Mouse (Mus musculus) myocyte (in vitro differentiated cells): ENCODE data around the gene Slc25a22. TPM values are rescaled to one million over a fixed set of nuclear protein-coding genes. Genes with fewer than 3 reads are reported as not detected.
A peak's percentile ranks its signal among the peaks of the same experiment; 100 is the strongest.

Experiments used
- H3K27me3 ChIP-seq: one replicate; pipeline ENCODE4 v1.6.1; 2011; ENCODE audit not compliant: control insufficient read depth, insufficient read depth, insufficient read length
- H3K36me3 ChIP-seq: one replicate; pipeline ENCODE4 v1.6.1; 2011; ENCODE audit not compliant: control insufficient read depth, insufficient read depth
- H3K4me2 ChIP-seq: one replicate; pipeline ENCODE4 v1.6.1; 2011; ENCODE audit warnings: low read depth, control low read depth
- H3K4me3 ChIP-seq: one replicate; pipeline ENCODE4 v1.5.1; 2011; ENCODE audit warnings: mild to moderate bottlenecking, control low read depth, moderate library complexity
- H3K79me2 ChIP-seq: one replicate; pipeline ENCODE4 v1.6.1; 2011; ENCODE audit not compliant: control insufficient read depth, insufficient read depth
- H3ac ChIP-seq: one replicate; pipeline ENCODE4 v1.6.1; 2011; ENCODE audit not compliant: control insufficient read depth, insufficient read length
- CEBPB ChIP-seq: IDR thresholded peaks from 2 replicates; pipeline ENCODE4 v1.6.1; 2011; ENCODE audit warnings: mild to moderate bottlenecking, moderate library complexity; ENCODE audit not compliant: poor library complexity, insufficient read depth, severe bottlenecking
- E2F4 ChIP-seq: IDR thresholded peaks from one replicate; pipeline ENCODE4 v1.6.1; 2011; ENCODE audit warnings: mild to moderate bottlenecking, control low read depth, moderate library complexity; ENCODE audit not compliant: insufficient read depth
- MAX ChIP-seq: IDR thresholded peaks from one replicate; pipeline ENCODE4 v1.6.1; 2011; ENCODE audit warnings: low read depth, mild to moderate bottlenecking, control low read depth
- MYOD1 ChIP-seq, 3 experiments: IDR thresholded peaks; one replicate each; pipeline ENCODE4 v1.6.1; 2011; ENCODE audit warnings: control low read depth in 2 of 3, low read depth in 2 of 3, mild to moderate bottlenecking in 2 of 3, moderate library complexity in 1 of 3; ENCODE audit not compliant: insufficient read length in 2 of 3, control insufficient read depth in 1 of 3
- MYOG ChIP-seq, 3 experiments: IDR thresholded peaks; one replicate each; pipeline ENCODE4 v1.6.1; 2011; ENCODE audit warnings: control low read depth in 2 of 3, low read depth in 2 of 3, mild to moderate bottlenecking in 2 of 3; ENCODE audit not compliant: insufficient read length in 2 of 3, control insufficient read depth in 1 of 3, insufficient read depth in 1 of 3
- POLR2A ChIP-seq: IDR thresholded peaks from one replicate; pipeline ENCODE4 v1.6.1; 2011; ENCODE audit warnings: low read depth, mild to moderate bottlenecking, control low read depth, moderate library complexity; ENCODE audit not compliant: insufficient read length
- POLR2AphosphoS2 ChIP-seq: IDR thresholded peaks from one replicate; pipeline ENCODE4 v1.6.1; 2011; ENCODE audit warnings: low read depth, control low read depth; ENCODE audit not compliant: insufficient read length
- REST ChIP-seq: IDR thresholded peaks from one replicate; pipeline ENCODE4 v1.6.1; 2011; ENCODE audit warnings: mild to moderate bottlenecking, control low read depth, moderate library complexity; ENCODE audit not compliant: insufficient read depth, insufficient read length
- SRF ChIP-seq: IDR thresholded peaks from one replicate; pipeline ENCODE4 v1.6.1; 2011; ENCODE audit warnings: low read depth; ENCODE audit not compliant: control insufficient read depth, insufficient read length
- TCF12 ChIP-seq: IDR thresholded peaks from one replicate; pipeline ENCODE4 v1.6.1; 2011; ENCODE audit warnings: mild to moderate bottlenecking, control low read depth; ENCODE audit not compliant: poor library complexity, insufficient read depth, severe bottlenecking
- TCF3 ChIP-seq: IDR thresholded peaks from one replicate; pipeline ENCODE4 v1.6.1; 2011; ENCODE audit warnings: low read depth, control low read depth; ENCODE audit not compliant: insufficient read length
- USF1 ChIP-seq: IDR thresholded peaks from one replicate; pipeline ENCODE4 v1.6.1; 2011; ENCODE audit warnings: low read depth, mild to moderate bottlenecking, control low read depth, moderate library complexity
- polyA plus RNA-seq: library from polyadenylated mRNA; unstranded; fragments of >200 nt; fragmentation: generic; extraction: Trizol; gene quantifications from one replicate; pipeline ENCODE4 v1.2.1, GENCODE M21; 2012; ENCODE audit warnings: missing spikeins

Slc25a22 gene
- polyA plus RNA-seq, 1 experiment: 8.8 TPM

DNA sequence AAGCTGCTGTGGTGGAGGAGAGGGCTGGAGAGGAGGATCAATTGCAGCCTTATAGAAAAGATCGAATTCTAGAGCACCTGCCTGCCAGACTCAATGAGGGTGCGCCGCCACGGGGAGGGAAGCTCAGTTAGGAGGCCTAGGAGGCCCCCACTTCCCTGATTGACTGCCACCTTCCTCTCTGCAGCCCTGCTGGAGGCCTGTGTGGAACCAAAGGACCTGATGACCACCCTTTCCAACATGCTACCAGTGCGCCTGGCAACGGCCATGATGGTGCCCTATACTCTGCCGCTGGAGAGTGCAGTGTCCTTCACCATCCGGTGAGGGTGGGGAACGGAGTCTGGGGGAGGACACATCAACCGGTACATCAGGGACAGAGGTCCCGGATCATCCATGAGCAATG lies 21.0 kb upstream of the Slc25a22 start:
- Histone ChIP-seq H3K27me3 (no peaks in the 10 kb centered on the region), H3K36me3 (no peaks in the 10 kb centered on the region), H3K4me3 (no peak overlapping the region), H3ac (no peak overlapping the region), H3K79me2 (no peaks in the 10 kb centered on the region), H3K4me2 (no peak overlapping the region)
- TF ChIP-seq MAX: no peak
- no peak for TF ChIP-seq MYOG (IDR thresholded peaks at IDR 0.05; ENCODE audit: control insufficient read depth in 1 of 3, insufficient read depth in 1 of 3, insufficient read length in 2 of 3, low read depth in 2 of 3)
- no peak for TF ChIP-seq POLR2A
- no peak for TF ChIP-seq E2F4
- TF ChIP-seq MYOD1 (IDR thresholded peaks at IDR 0.05; ENCODE audit: control insufficient read depth in 1 of 3, insufficient read length in 2 of 3, low read depth in 2 of 3): no peak
- TF ChIP-seq REST: no peak
- no peak for TF ChIP-seq USF1
- TF ChIP-seq POLR2AphosphoS2: no peak
- TF ChIP-seq CEBPB: no peak
- TF ChIP-seq TCF12: no peak
- TF ChIP-seq TCF3: no peak
- no peak for TF ChIP-seq SRF

DNA sequence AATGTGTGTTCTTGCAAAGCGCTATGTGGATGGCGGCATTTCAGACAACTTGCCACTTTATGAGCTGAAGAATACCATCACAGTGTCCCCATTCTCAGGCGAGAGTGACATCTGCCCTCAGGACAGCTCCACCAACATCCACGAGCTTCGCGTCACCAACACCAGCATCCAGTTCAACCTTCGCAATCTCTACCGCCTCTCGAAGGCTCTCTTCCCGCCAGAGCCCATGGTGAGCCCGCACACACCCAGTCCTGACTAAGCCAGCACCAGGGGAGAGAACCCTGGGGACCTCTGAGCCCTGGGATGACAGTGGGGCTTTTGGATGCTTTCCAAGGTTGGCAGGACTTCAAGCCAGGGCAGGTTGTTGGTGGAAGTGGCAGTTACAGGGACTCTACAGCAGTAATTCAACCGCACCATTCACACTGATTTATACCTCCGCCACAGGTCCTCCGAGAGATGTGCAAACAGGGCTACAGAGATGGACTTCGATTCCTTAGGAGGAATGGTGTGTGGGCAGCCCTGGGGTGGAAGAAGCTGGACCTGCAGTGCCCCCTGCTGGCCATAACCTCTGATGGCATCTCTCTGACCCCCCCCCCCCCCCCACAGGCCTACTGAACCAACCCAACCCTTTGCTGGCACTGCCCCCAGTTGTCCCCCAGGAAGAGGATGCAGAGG lies 20.4 kb upstream of the Slc25a22 start:
- no peaks in the 10 kb centered on the region for H3K36me3 ChIP-seq
- no peak overlapping the region for H3K4me3 ChIP-seq
- TF ChIP-seq MYOD1 (IDR thresholded peaks at IDR 0.05; ENCODE audit: control insufficient read depth in 1 of 3, insufficient read length in 2 of 3, low read depth in 2 of 3): no peak

DNA sequence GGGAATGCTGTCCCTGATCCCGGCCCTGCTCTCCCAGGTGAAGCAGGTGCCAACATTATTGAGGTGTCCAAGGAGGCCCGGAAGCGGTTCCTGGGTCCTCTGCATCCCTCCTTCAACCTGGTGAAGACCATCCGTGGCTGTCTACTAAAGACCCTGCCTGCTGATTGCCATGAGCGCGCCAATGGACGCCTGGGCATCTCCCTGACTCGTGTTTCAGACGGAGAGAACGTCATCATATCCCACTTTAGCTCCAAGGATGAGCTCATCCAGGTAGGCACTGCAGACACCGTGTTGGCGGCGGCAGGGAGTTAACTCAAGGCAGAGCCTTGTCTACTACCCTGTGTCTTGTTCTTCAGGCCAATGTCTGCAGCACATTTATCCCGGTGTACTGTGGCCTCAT lies 19.5 kb upstream of the Slc25a22 start:
- TF ChIP-seq REST (no peak), MYOG (IDR thresholded peaks at IDR 0.05; ENCODE audit: control insufficient read depth in 1 of 3, insufficient read depth in 1 of 3, insufficient read length in 2 of 3, low read depth in 2 of 3) (peak in 1 of 3 experiments; percentile 1), TCF12 (no peak)
- H3K4me2 ChIP-seq: no peak overlapping the region
- no peak overlapping the region for H3ac ChIP-seq

More for the DNA sequence above, 20.4 kb upstream of the Slc25a22 start:
- Histone ChIP-seq H3ac (no peak overlapping the region), H3K79me2 (no peaks in the 10 kb centered on the region), H3K4me2 (no peak overlapping the region), H3K27me3 (no peaks in the 10 kb centered on the region)

DNA sequence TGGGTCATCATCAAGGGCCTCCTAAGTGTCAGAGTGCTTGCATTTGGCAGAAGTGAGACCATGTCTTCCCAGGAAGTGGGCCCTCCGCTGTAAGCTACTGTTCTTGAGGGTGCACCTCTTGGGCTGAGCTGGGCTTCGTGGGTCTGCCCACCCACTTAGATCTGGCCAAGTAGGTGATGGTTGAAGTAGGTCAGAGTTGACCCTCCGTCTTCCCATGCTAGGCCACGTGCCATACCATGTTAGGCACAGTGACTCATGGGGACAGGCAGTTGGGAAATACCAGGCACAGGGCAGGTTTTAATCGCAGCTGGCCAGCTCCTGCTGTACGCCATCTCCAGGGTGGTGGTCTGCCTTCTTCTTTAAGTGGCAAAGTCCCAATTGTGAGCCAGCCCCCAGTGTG lies 19.0 kb upstream of the Slc25a22 start:
- H3K4me2 ChIP-seq: peak overlapping the region; percentile 71
- H3K4me3 ChIP-seq: peak overlapping the region; percentile 67

More for the DNA sequence above, 19.5 kb upstream of the Slc25a22 start:
- Histone ChIP-seq H3K27me3 (no peaks in the 10 kb centered on the region), H3K4me3 (no peak overlapping the region), H3K36me3 (no peaks in the 10 kb centered on the region), H3K79me2 (no peaks in the 10 kb centered on the region)

DNA sequence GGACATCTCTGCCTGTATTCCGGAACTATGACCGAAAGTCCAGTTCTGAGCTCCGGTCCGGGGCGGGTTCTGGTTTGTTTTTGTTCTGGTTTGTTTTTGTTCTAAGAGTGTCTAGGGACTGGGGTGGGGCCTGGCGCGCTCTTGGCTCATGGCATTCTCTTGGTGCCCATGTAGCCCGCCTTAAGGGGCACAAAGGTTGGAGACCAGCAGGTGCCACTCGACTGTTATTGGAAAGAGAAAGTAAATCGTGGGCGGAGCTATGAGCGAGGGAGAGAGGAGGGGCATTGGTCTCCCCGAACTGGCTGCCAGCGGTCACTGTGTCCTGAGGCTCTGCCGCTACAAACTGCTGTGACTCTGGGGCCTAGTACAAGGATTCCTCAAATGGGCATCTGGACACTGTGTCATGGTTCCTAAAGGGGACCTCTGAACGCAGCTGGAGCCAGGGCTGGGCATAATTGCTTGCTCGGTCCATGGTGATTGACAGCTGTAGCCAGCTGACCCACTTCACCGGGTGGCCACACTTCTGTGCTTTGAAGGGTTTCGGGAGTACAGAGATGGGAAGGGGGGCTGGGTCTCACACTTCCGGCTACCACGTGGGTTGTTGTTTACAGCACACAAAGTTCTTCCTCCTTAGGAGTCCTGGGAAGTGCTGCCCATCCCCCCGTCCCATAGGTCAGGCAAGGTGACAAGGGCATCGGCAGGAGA lies 18.1 kb upstream of the Slc25a22 start:
- Histone ChIP-seq H3K4me3 (peak overlapping the region; percentile 67), H3K36me3 (peaks cover 9% of the 10 kb centered on the region), H3K79me2 (no peaks in the 10 kb centered on the region), H3ac (peak overlapping the region; percentile 27), H3K4me2 (peak overlapping the region; percentile 71), H3K27me3 (no peaks in the 10 kb centered on the region)
- TF ChIP-seq CEBPB: no peak
- TF ChIP-seq TCF12: no peak
- TF ChIP-seq POLR2AphosphoS2: no peak
- no peak for TF ChIP-seq E2F4
- peak in 1 of 3 experiments; percentile 5 for TF ChIP-seq MYOG (IDR thresholded peaks at IDR 0.05; ENCODE audit: control insufficient read depth in 1 of 3, insufficient read depth in 1 of 3, insufficient read length in 2 of 3, low read depth in 2 of 3)
- peak; percentile 43 for TF ChIP-seq POLR2A
- no peak for TF ChIP-seq REST
- no peak for TF ChIP-seq TCF3
- peak in 1 of 3 experiments; percentile 49 for TF ChIP-seq MYOD1 (IDR thresholded peaks at IDR 0.05; ENCODE audit: control insufficient read depth in 1 of 3, insufficient read length in 2 of 3, low read depth in 2 of 3)
- no peak for TF ChIP-seq SRF
- TF ChIP-seq MAX: no peak
- no peak for TF ChIP-seq USF1

More for the DNA sequence above, 19.0 kb upstream of the Slc25a22 start:
- TF ChIP-seq CEBPB (no peak), TCF3 (no peak), USF1 (peak; percentile 75), MYOD1 (IDR thresholded peaks at IDR 0.05; ENCODE audit: control insufficient read depth in 1 of 3, insufficient read length in 2 of 3, low read depth in 2 of 3) (peak in 1 of 3 experiments; percentile 61), TCF12 (no peak), POLR2A (no peak), MYOG (IDR thresholded peaks at IDR 0.05; ENCODE audit: control insufficient read depth in 1 of 3, insufficient read depth in 1 of 3, insufficient read length in 2 of 3, low read depth in 2 of 3) (peak in 1 of 3 experiments; percentile 29), POLR2AphosphoS2 (no peak), SRF (peak; percentile 77)
- Histone ChIP-seq H3K27me3 (no peaks in the 10 kb centered on the region), H3K79me2 (no peaks in the 10 kb centered on the region), H3K36me3 (peaks cover 2% of the 10 kb centered on the region), H3ac (no peak overlapping the region)
